Mouse (Mus musculus) cerebellum, adult 2 months (tissue): ENCODE data around the gene Msh4. TPM values are rescaled to one million over a fixed set of nuclear protein-coding genes. Genes with fewer than 3 reads are reported as not detected.

Source experiments
- DNase-seq, 2 experiments: peaks; one replicate each; pipeline ENCODE4 v3.0.0; 2021
- H3K27ac ChIP-seq: fragments of 200-500 bp; 2 replicates; pipeline ENCODE4 v1.5.1; 2012; ENCODE audit warnings: low read length, control low read depth, inconsistent platforms; ENCODE audit not compliant: insufficient read depth
- H3K27me3 ChIP-seq: fragments of 200-500 bp; 2 replicates; pipeline ENCODE4 v1.6.1; 2012; ENCODE audit warnings: inconsistent platforms, mild to moderate bottlenecking, low read length, moderate library complexity; ENCODE audit not compliant: control insufficient read depth, insufficient read depth
- H3K4me1 ChIP-seq: fragments of 200-500 bp; 2 replicates; pipeline ENCODE4 v1.6.1; 2011; ENCODE audit warnings: low read length; ENCODE audit not compliant: control insufficient read depth, insufficient read depth
- H3K4me3 ChIP-seq: fragments of 200-500 bp; replicated peaks from 2 replicates; pipeline ENCODE3; 2011; ENCODE audit warnings: mild to moderate bottlenecking, low read depth, low read length, control low read depth; ENCODE audit not compliant: insufficient read depth
- CTCF ChIP-seq: fragments of 200-500 bp; IDR thresholded peaks from 2 replicates; pipeline ENCODE4 v1.5.1; 2011; ENCODE audit warnings: low read depth, mild to moderate bottlenecking, control low read depth, low read length, moderate library complexity, borderline replicate concordance; ENCODE audit not compliant: insufficient read depth
- POLR2A ChIP-seq: fragments of 200-500 bp; IDR thresholded peaks from 2 replicates; pipeline ENCODE4 v1.6.1; 2011; ENCODE audit warnings: low read length, control low read depth, borderline replicate concordance; ENCODE audit not compliant: insufficient read depth
- WGBS: fragments of 180-500 bp; shearing (Covaris S2); methylation state at CpG from one replicate; pipeline ENCODE4 v1.1.7; 2018; 5-methylcytosine and 5-hydroxymethylcytosine counted together
- polyA plus RNA-seq: library from polyadenylated mRNA; depleted of rRNA; stranded (reverse); fragments of >200 nt; gene quantifications from 2 replicates; pipeline ENCODE4 v1.2.3, GENCODE M21; 2012; rRNA removed

The Msh4 gene
- 0.10 and 0.11 TPM in 2 replicates for polyA plus RNA-seq

- no peak for DNase-seq
- no peak within 1 kb of the TSS for H3K4me3 ChIP-seq
- TF ChIP-seq CTCF (no peak), POLR2A (no peak)
- H3K4me1 ChIP-seq, result peaks cover 3% of the 10 kb centered on the region; the same call in 1 of the 2 replicates
- H3K27ac ChIP-seq, result no peak within 1 kb of the TSS
- WGBS, result 74% methylated on average over 9 of the region's 9 CpGs
- H3K27me3 ChIP-seq, result no peaks in the 10 kb centered on the region
Measured at GRCm38 (mm10) chr3:153906136-153906871, at the start of gene Msh4. Msh4 (minus strand) TSS chr3:153906138.

GRCm38 (mm10) chr3:153948176-153948575 is 42.2 kb upstream of the Msh4 start:
- no peaks in the 10 kb centered on the region; the same call in 1 of the 2 replicates for H3K4me1 ChIP-seq
- no peak for TF ChIP-seq POLR2A
- TF ChIP-seq CTCF, result no peak
- WGBS, result 79% methylated on average over 2 of the region's 2 CpGs
- H3K4me3 ChIP-seq, result no peak overlapping the region
- DNase-seq, result no peak
- no peak overlapping the region for H3K27ac ChIP-seq
- H3K27me3 ChIP-seq, result no peaks in the 10 kb centered on the region

DNA sequence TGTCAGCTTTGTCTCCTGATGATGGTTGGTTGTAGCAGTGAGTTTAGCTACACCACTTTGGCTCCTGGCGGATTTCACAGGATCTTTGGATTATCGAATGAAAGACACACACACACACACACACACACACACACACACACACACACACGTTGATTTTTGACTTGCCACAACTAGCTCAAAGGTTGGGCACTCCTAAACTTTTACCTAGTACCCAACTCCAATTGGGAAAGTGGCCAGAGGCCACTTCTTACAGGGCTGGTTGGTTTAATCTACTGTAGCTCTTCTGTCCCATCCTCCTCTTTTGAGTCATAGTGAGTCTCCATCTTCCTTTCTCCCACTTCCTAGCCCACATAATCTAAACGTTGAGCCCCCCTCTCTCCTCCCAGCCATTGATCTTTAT is 41.3 kb upstream of the Msh4 start:
- WGBS, result 71% methylated on average over 4 of the region's 4 CpGs
- TF ChIP-seq CTCF, result no peak
- no peak for TF ChIP-seq POLR2A
- no peaks in the 10 kb centered on the region; the same call in 1 of the 2 replicates for H3K4me1 ChIP-seq
- H3K4me3 ChIP-seq, result no peak overlapping the region
- H3K27me3 ChIP-seq, result no peaks in the 10 kb centered on the region
- H3K27ac ChIP-seq, result no peak overlapping the region
- no peak for DNase-seq

GRCm38 (mm10) chr3:153944335-153944990 is 38.5 kb upstream of the Msh4 start, which contains the start of gene Acadm:
Acadm (minus strand) TSS chr3:153944632.
- Histone ChIP-seq H3K4me1 (no peaks in the 10 kb centered on the region; the same call in 1 of the 2 replicates), H3K27me3 (no peaks in the 10 kb centered on the region), H3K4me3 (peak within 1 kb of the TSS; percentile 60), H3K27ac (peak within 1 kb of the TSS; percentile 26)
- DNase-seq, result peak; percentile 95 to 96
- no peak for TF ChIP-seq CTCF
- peak; percentile 61 for TF ChIP-seq POLR2A
- under 1% methylated on average over 41 of the region's 41 CpGs for WGBS

DNA sequence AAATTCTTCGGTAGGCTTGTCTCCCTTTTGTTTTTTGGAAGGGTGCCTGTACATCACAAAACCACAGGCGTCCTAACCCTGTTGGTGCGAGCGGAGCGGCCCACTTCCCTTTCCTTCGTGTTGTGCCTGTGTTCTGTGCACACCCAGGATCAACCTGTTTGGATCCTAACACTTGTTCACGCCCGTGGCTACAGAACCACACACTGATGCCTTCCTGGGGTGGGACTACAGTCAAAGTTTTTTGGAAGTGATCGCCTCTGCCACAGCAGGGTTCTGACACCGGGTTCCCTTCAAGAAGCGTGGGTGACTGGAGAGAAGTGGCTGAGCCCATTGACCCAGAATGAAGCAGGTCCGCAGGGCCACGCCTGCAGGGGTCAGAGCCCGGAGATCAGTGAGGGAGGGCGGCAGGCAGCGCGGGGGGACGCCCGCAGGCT is 38.0 kb upstream of the Msh4 start:
- 2% methylated on average over 19 of the region's 19 CpGs for WGBS
- no peaks in the 10 kb centered on the region; the same call in 1 of the 2 replicates for H3K4me1 ChIP-seq
- peak overlapping the region; percentile 3; the same call in 1 of the 2 replicates for H3K27ac ChIP-seq
- DNase-seq, result no peak
- H3K4me3 ChIP-seq, result peak overlapping the region; percentile 60
- TF ChIP-seq POLR2A, result no peak
- no peak for TF ChIP-seq CTCF
- H3K27me3 ChIP-seq, result no peaks in the 10 kb centered on the region

- WGBS, result 45% methylated on average over 12 of the region's 12 CpGs
- no peaks in the 10 kb centered on the region for H3K27me3 ChIP-seq
- DNase-seq, result no peak
- H3K4me1 ChIP-seq, result no peaks in the 10 kb centered on the region; the same call in 1 of the 2 replicates
- TF ChIP-seq POLR2A (no peak), CTCF (no peak)
- H3K27ac ChIP-seq, result no peak overlapping the region
- H3K4me3 ChIP-seq, result no peak overlapping the region
Measured at GRCm38 (mm10) chr3:153943003-153943640, 37.2 kb upstream of the Msh4 start.

DNA sequence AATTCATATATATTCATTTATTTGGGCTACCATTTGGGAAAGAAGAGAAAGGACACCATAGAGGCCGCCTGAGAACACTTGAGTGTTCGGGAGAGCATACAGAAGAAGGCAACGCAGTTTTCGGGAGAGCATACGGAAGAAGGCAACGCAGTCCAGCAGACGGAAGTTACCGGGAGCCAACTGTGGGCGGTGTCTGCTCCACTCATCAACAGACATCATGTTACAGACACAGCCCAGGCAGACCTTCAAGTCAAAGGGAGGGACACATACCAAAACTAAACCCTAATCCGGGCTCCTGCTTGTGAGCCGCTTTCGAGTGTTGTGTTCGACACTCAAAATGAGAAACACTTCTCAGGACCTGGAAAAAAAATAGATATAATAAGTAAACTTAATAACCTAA is 35.7 kb upstream of the Msh4 start:
- no peaks in the 10 kb centered on the region; the same call in 1 of the 2 replicates for H3K4me1 ChIP-seq
- TF ChIP-seq CTCF, result no peak
- no peak for TF ChIP-seq POLR2A
- no peak overlapping the region for H3K4me3 ChIP-seq
- no peak for DNase-seq
- H3K27ac ChIP-seq, result no peak overlapping the region
- H3K27me3 ChIP-seq, result no peaks in the 10 kb centered on the region
- 92% methylated on average over 13 of the region's 13 CpGs for WGBS
